Mouse (Mus musculus): ENCODE results near the gene Gtf3a. TPM values are rescaled to one million over a fixed set of nuclear protein-coding genes. Genes with fewer than 3 reads are reported as not detected.
A peak's percentile ranks its signal among the peaks of the same experiment; 100 is the strongest.

The Gtf3a gene
- total RNA-seq, 4 experiments from 2014 or later = 26.2 to 31.3 (median 28.5) TPM

DNA sequence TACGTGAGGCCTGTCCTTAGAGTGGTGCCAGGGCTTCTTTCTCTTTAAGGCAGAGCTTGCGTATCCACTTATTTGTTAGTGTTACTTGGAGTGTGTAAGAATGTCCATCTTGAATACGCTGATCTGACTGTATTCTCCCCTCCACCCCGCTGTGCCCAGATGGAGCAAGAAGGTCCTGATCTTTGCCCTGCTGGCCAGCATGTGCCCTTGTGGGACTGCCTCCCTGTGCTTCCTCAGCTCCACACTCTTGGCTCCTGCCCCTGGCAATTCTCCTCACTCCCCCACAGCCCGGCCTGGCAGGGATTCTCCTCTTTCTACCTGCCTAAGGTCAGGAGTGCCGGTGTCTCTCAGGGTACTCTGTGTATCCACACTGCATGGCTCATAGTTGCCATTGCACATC, 32.9 kb downstream of the Gtf3a start:
- DNase-seq (ENCODE audit: low spot score in 2 of 2) = no peak

DNA sequence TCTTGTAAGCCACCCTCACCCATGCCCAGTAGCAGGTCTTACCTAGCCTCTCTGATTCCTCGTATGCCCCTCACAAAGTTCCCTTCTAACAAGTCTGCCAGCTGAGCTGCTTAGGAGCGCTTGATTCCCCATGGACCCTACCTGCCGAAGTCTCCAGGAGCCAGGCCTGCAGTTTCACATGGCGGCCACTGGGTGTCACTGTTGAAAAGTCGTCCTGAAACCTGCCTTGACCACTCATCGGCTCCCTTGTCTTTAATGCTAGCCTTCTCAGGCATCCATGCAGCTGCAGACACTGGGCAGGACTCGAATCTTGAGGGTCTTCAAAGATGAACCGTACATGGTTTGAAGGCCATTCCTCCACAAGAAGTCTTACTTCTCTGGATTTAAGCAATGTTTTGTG, 34.8 kb downstream of the Gtf3a start:
- peak in 1 of 2 experiments; percentile 15 for DNase-seq (ENCODE audit: low spot score in 2 of 2)

DNA sequence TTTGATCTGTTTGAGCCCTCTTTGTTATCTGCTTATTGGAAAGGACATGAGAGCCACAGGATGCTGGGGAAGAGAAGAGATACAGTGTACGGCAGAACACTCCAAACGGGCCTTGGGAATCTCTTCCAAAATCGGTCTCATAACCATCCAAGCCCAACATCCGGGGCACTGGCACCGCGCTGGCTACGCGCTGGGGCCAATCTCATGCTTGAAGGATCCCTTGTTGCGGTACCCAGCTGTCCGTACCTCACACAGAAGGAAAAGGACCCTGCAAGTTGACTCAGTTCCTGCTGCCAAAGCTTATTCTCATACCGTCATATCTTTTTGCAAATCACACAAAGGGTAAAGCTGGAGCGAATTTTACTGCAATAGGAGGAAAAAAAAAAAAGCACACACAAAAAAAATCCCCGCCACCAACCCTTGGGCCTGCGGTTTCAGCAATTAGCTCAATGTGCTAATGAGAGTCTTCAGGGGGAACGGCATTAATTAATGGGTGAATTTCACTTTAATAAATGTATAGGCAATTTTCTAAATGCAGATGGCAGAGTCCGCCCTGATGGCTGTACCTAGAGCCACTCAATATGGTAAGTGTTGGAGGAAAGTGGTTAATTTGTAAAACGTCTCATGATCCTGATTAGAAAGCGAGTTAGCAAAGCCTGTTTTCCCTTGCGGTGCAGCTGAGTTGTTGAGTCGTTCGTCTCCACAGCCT, 37.4 kb downstream of the Gtf3a start:
- DNase-seq (ENCODE audit: low spot score in 2 of 2) = no peak

DNA sequence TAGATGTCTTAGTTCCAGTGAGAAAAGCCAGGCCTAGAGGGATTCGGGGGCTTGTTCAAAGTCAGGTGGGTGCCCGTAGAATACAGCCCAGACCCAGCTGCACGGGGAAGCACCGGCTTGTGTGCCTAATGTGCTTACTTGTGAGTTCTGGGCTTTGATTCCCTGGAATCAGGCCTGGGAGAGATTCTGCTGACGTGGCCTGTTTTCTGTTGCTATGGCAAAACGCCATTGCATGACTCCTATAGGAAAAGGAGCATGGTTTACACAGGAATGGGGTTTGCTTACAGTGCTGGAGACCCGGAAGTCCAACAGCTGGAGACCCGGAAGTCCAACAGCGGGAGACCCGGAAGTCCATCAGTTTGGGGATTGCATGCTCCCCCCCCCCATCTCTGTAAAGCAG, 39.1 kb downstream of the Gtf3a start:
- no peak for DNase-seq (ENCODE audit: low spot score in 2 of 2)

DNA sequence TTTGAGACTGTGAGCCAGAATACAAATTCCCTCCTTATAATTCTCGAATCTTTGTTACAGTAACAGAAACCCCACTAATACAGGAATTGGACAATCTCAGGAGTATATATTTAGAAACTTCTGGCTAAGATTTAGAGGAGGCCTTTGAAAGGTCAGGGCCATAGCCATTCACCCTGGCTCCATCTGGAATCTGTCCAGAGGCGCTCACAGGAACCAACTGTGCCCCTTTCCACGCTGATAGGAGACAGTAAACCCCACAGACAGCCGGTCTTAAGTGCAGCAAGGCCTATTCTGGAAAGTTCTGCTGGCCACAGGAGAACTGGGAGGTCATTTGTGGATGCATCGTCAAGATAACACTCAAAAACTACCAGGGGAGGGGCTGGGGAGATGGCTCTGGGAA, 40.6 kb downstream of the Gtf3a start:
- DNase-seq (ENCODE audit: low spot score in 2 of 2) = no peak

DNA sequence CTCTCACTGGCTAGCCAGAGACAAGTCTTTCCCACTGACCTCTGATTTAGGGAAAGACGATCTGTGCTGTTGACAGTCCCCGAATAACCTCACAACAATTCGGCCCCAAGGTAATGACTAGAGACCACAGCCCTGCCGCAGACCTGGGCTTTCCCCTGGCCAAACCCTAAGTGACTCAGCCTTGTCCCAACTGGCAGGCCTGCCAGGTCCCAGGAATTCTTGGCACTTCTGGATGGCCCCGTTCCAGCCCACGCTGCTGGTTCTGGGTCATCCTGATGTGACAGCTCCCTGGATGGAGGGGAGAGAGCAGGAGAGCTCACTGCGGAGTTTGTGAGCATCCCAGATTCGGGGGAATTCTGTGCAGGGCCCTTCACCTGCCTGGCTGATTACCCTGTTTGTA, 45.1 kb downstream of the Gtf3a start:
- peak; percentile 48 to 49 for DNase-seq (ENCODE audit: low spot score in 2 of 2)

DNA sequence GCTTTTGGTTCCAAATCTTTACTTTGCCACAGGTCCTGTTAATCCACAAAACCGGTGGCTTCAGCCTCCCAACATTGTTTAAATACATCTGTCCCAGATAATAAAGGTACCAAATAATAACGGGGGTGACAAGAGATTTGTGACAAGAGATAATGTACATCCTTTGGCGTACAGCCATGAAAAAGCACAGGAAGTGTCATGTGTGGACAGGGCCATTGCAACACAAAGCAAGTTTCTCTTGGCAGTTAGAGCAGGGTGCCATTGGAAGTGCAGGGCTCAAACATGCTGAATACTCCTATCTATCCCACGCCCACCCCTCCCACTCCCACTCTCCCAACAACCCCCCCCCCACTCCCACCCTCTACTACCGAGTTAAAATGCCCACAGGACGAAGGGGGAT, 46.5 kb downstream of the Gtf3a start:
- DNase-seq (ENCODE audit: low spot score in 2 of 2) = no peak

DNA sequence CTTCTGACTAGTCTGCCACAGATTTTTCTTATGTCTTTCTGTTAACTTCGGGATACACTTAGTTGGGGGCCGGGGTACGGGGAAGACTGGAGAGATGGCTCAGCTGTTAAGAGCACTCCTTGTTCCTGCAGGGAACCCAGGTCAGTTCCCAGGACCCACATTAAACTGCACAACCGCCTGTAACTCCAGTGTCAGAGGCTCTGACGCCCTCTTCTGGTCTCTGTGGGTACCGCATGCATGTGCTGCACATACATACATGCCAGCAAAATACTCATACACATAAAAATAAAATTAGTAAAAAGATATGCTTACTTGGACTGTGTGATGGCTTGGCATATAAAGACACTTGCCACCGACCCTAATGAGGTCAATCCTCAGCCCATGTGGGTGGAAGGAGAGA, 48.4 kb downstream of the Gtf3a start:
- DNase-seq (ENCODE audit: low spot score in 2 of 2) = no peak

DNA sequence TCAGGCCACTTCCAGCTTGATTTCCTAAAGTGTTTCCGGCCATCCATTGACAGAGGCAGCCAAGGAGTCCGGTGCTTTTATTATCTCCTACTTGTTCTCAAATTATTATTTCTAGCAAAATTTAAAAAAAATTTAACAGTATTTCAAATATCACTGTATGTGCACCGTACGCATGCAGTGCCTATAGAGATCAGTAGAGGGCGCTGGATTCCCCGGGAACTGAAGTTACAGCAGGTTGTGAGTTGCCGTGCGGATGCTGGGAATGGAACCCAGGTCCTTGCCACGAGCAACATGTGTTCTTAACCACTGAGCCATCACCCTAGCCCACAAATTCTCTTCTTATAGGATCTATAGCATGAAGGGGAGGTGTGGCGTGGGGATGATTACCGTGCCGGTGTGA, 50.3 kb downstream of the Gtf3a start:
- no peak for DNase-seq (ENCODE audit: low spot score in 2 of 2)

DNA sequence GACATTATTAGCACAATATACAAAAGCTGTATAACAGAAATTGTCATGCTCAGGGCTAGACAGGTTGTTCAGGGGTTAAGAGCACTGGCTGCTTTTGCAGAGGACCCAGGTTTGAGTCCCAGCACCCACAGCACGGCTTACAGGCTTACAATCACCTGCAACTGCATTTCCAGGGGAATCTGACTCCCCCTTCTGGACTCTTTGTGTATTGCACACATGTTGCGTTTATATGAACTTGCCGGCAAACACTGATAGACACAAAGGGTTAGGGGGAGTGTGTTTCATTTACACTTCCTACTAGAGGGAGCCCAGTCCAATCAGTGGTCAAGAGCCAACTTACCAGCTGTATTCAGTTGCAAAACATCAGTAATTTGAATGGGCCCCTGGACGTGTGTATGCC, 52.9 kb downstream of the Gtf3a start:
- no peak for DNase-seq (ENCODE audit: low spot score in 2 of 2)

DNA sequence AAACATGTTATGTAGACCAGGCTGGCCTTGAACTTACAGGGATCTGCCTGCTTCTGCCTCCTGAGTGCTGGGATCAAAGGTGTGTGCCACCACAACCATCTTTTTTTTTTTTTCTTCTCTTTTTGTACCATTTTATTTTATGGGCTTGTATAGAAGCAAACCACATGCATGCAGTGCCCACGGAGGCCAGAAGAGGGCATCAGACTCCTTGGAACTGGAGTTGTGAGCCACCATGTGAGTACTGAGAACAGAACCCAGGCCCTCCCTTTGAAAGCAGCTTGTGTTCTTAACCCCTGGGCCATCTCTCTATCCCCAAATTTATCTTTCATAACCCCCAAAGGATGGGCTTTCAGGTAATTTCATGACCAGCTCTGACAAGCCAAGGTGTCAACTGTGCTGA, 54.8 kb downstream of the Gtf3a start:
- no peak for DNase-seq (ENCODE audit: low spot score in 2 of 2)

Other genes starting within 250 kb of the Gtf3a start
- gene Usp12, start 153.7 kb upstream of the Gtf3a start, total RNA-seq (2022) = 10 to 100 TPM; 13.3 to 19.5 (median 14.9) TPM
- gene Rpl21, start 115.8 kb upstream of the Gtf3a start, total RNA-seq (2022) = 100 to 1,000 TPM in 2 of 4 experiments, 10 to 100 TPM in 2; 72.3 to 128 (median 94.8) TPM
- gene Rasl11a, start 103.6 kb upstream of the Gtf3a start, total RNA-seq (2022) = 1 to 10 TPM in 1 of 4 experiments, under 1 TPM in 3; 0.73 to 1.0 (median 0.76) TPM
- gene Mtif3, start 15.1 kb downstream of the Gtf3a start, total RNA-seq (2022) = 10 to 100 TPM; 22.4 to 28.6 (median 23.5) TPM
- 1 to 10 TPM; 1.8 to 2.0 (median 1.9) TPM for gene Lnx2, start 127.9 kb downstream of the Gtf3a start, total RNA-seq (2022)
- gene Polr1d, start 128.4 kb downstream of the Gtf3a start, total RNA-seq (2022) = 10 to 100 TPM; 81.9 to 91.0 (median 83.4) TPM
- gene Gsx1, start 240.0 kb downstream of the Gtf3a start, total RNA-seq (2022) = not detected